Mouse (Mus musculus) ES-E14 (cell line): ENCODE data around the gene Dnaja1. TPM values are rescaled to one million over a fixed set of nuclear protein-coding genes. Genes with fewer than 3 reads are reported as not detected.
A peak's percentile ranks its signal among the peaks of the same experiment; 100 is the strongest.

Experiments
- DNase-seq: peaks from one replicate; pipeline ENCODE4 v3.0.0-alpha.2; 2013; ENCODE audit warnings: low read depth, low spot score
- H3K27ac ChIP-seq: 2 replicates; pipeline ENCODE4 v1.5.1; 2012; ENCODE audit warnings: low read depth, mild to moderate bottlenecking, low read length, moderate library complexity, mixed read lengths; ENCODE audit not compliant: poor library complexity, insufficient read depth, severe bottlenecking
- H3K36me3 ChIP-seq: 2 replicates; pipeline ENCODE4 v1.6.1; 2012; ENCODE audit warnings: mild to moderate bottlenecking, low read length, moderate library complexity, mixed read lengths; ENCODE audit not compliant: control insufficient read depth, poor library complexity, insufficient read depth, severe bottlenecking
- H3K4me1 ChIP-seq, 2 experiments: fragments of 150-350 bp in 1 of 2; sonication (generic) in 1 of 2; 2 replicates each; pipeline ENCODE4 v1.6.1; 2012; ENCODE audit warnings: low read length in 2 of 2, mild to moderate bottlenecking in 1 of 2, mixed read lengths in 1 of 2; ENCODE audit not compliant: control insufficient read depth in 2 of 2, insufficient read depth in 2 of 2, poor library complexity in 1 of 2
- H3K4me3 ChIP-seq, 2 experiments: fragments of 150-350 bp in 1 of 2; sonication (generic) in 1 of 2; 2 replicates each; pipeline ENCODE4 v1.5.1; 2012; ENCODE audit warnings: low read length in 2 of 2, low read depth in 1 of 2, mild to moderate bottlenecking in 1 of 2, mixed read lengths in 1 of 2; ENCODE audit not compliant: insufficient read depth in 1 of 2, poor library complexity in 1 of 2, severe bottlenecking in 1 of 2
- H3K9ac ChIP-seq: 2 replicates; pipeline ENCODE4 v1.6.1; 2012; ENCODE audit warnings: low read depth, mild to moderate bottlenecking, low read length, mixed read lengths; ENCODE audit not compliant: poor library complexity, insufficient read depth, severe bottlenecking
- H3K9me3 ChIP-seq: fragments of 150-350 bp; sonication (generic); 2 replicates; pipeline ENCODE4 v1.6.1; 2012; ENCODE audit warnings: low read depth, mild to moderate bottlenecking, low read length; ENCODE audit not compliant: control insufficient read depth, insufficient read depth
- CHD2 ChIP-seq: IDR thresholded peaks from 2 replicates; pipeline ENCODE4 v1.6.1; 2014; ENCODE audit warnings: mild to moderate bottlenecking, low read depth, low read length, inconsistent platforms
- HCFC1 ChIP-seq: IDR thresholded peaks from 2 replicates; pipeline ENCODE4 v1.6.1; 2012; ENCODE audit warnings: low read length, inconsistent platforms, borderline replicate concordance; ENCODE audit not compliant: insufficient read depth
- MAFK ChIP-seq: IDR thresholded peaks from 2 replicates; pipeline ENCODE4 v1.6.1; 2014; ENCODE audit warnings: mild to moderate bottlenecking, low read depth, low read length, inconsistent platforms; ENCODE audit not compliant: insufficient read depth
- ZC3H11A ChIP-seq: IDR thresholded peaks from 2 replicates; pipeline ENCODE4 v1.6.1; 2012; ENCODE audit warnings: low read depth, mild to moderate bottlenecking, inconsistent platforms, low read length, borderline replicate concordance
- ZNF384 ChIP-seq: IDR thresholded peaks from 2 replicates; pipeline ENCODE4 v1.6.1; 2012; ENCODE audit warnings: low read depth, low read length, inconsistent platforms
- in situ Hi-C, 2 experiments: fragments of 600-800 bp; cut with MboI; formaldehyde crosslinking; loops; one replicate each; pipeline ENCODE4 v1.15.1; 2025; ENCODE audit warnings: low sequenced_read_pairs in 2 of 2, inconsistent platforms in 1 of 2; ENCODE audit not compliant: unreplicated experiment in 2 of 2
- total RNA-seq: library from RNA; depleted of rRNA; stranded (reverse); fragments of 300-350 nt; gene quantifications from 2 replicates; pipeline ENCODE4 v1.2.3, GENCODE M21; 2012; rRNA removed

Dnaja1 gene
- total RNA-seq, result 92.8 and 139 TPM in 2 replicates

- Histone ChIP-seq H3K9ac (peak within 1 kb of the TSS; percentile 93), H3K4me1 (peaks cover 3 to 4% of the 10 kb centered on the region in 2 experiments; a peak in 2 of 4 replicates), H3K4me3 (peak within 1 kb of the TSS; percentile 85 to 91), H3K27ac (peak within 1 kb of the TSS; percentile 90), H3K9me3 (no peaks in the 10 kb centered on the region), H3K36me3 (peaks cover 10% of the 10 kb centered on the region)
- in situ Hi-C loops, result no loop called here
- TF ChIP-seq HCFC1, result peak; percentile 36; the same call in 1 of the 2 replicates
- TF ChIP-seq MAFK, result peak; percentile 64
- no peak for TF ChIP-seq ZNF384
- DNase-seq, result peak; percentile 85
These were observed at the start of gene Dnaja1 for GRCm38 (mm10) chr4:40722011-40722666. Gene Dnaja1 (plus strand): TSS chr4:40722150.

- TF ChIP-seq CHD2 (no peak), MAFK (no peak), HCFC1 (no peak), ZC3H11A (no peak), ZNF384 (no peak)
- in situ Hi-C loops, result loop anchor here in 1 of 2 experiments (10.0 kb wide), 1 partner anchor 379 kb away; no protein-coding TSS in a partner anchor
- Histone ChIP-seq H3K9ac (no peak overlapping the region), H3K4me3 (no peak overlapping the region; a peak in 1 of 4 replicates), H3K36me3 (no peaks in the 10 kb centered on the region), H3K9me3 (no peaks in the 10 kb centered on the region), H3K4me1 (0 out of 4 replicates have a peak, but pooled peaks cover 0 to 2% of the 10 kb centered on the region in 2 experiments), H3K27ac (no peak overlapping the region)
- DNase-seq, result no peak
These were observed 48.4 kb upstream of the Dnaja1 start for GRCm38 (mm10) chr4:40673526-40673925.

- Histone ChIP-seq H3K4me3 (peak overlapping the region; percentile 71 to 74), H3K4me1 (peaks cover 0 to 3% of the 10 kb centered on the region in 2 experiments; a peak in 1 of 4 replicates), H3K9ac (peak overlapping the region; percentile 66)
These were observed 45.6 kb upstream of the Dnaja1 start for GRCm38 (mm10) chr4:40676338-40676737.

GRCm38 (mm10) chr4:40677132-40677531, 44.8 kb upstream of the Dnaja1 start:
- H3K9ac ChIP-seq, result no peak overlapping the region
- DNase-seq, result no peak
- TF ChIP-seq ZC3H11A (no peak), CHD2 (no peak), ZNF384 (no peak), MAFK (no peak), HCFC1 (no peak)
- H3K9me3 ChIP-seq, result no peaks in the 10 kb centered on the region
- H3K36me3 ChIP-seq, result no peaks in the 10 kb centered on the region
- no peak overlapping the region for H3K27ac ChIP-seq
- no peak overlapping the region for H3K4me3 ChIP-seq
- in situ Hi-C loops, result loop anchor here (10.0 to 25.0 kb wide), 3 partner anchors 382 to 540 kb away; partner anchors contain the start of genes Aco1 (in 2 of the 2) and Ndufb6 (in 1 of the 2)
- H3K4me1 ChIP-seq, result peaks cover 0 to 3% of the 10 kb centered on the region in 2 experiments; a peak in 1 of 4 replicates

More at GRCm38 (mm10) chr4:40676338-40676737, 45.6 kb upstream of the Dnaja1 start:
- DNase-seq, result no peak
- in situ Hi-C loops, result loop anchor here (10.0 to 25.0 kb wide), 3 partner anchors 382 to 539 kb away; partner anchors contain the start of genes Aco1 (in 2 of the 2) and Ndufb6 (in 1 of the 2)
- no peaks in the 10 kb centered on the region for H3K36me3 ChIP-seq
- no peak overlapping the region for H3K27ac ChIP-seq
- TF ChIP-seq ZNF384 (no peak), HCFC1 (no peak), ZC3H11A (no peak), CHD2 (no peak), MAFK (no peak)
- no peaks in the 10 kb centered on the region for H3K9me3 ChIP-seq
